Mouse (Mus musculus): ENCODE measurements at regions not wholly inside any gene's neighbourhood (a gene's known extent, or its start where the extent isn't known, plus 50 kb on each side); places are given as distances from the start of the nearest gene placed in this dataset.
A peak's percentile ranks its signal among the peaks of the same experiment; 100 is the strongest.

- DNase-seq (ENCODE audit: low read depth, low spot score): peak; percentile 65
Observed at GRCm38 (mm10) chr16:95647854-95648253, 54.0 kb upstream of the Ets2 start.

DNA sequence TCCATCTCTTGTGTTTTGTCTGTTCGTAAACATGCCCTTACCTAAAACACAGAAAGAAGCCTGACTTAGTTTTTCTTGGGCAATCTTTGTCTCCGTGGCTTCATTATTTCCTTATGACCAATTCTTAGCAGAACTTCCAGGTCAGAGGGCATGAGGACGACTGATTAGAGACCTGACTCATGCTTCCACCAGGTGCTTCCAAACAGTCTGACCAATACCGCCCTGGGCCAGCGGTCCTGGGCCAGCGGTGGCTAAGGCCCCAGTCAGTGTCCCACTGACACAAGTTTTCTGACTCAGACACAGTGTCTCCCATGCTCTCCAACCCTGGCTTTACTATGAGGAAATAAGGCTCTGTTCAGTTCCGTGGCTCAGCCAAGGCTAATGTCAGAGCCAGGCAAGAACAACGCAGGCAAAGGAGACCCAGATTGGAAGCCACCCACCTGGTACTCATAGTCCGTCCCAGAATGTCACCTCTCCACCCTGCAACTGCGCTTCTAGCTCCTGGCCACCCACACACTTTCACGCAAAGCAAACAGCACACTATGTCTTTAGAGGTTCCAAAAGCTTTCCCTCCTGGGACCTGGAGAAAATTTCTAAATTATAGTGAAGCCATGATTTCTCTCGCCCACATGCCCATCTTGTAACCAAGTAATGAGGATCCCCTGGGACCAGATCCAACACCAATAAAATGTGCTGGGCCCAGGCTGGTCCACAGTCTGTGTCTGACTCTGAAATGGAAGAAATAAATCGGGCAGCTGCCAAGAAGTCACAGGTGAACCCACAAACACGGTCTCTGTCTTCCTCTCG is 56.6 kb upstream of the Erg start:
- no peak for DNase-seq (ENCODE audit: low read depth, low spot score)

DNA sequence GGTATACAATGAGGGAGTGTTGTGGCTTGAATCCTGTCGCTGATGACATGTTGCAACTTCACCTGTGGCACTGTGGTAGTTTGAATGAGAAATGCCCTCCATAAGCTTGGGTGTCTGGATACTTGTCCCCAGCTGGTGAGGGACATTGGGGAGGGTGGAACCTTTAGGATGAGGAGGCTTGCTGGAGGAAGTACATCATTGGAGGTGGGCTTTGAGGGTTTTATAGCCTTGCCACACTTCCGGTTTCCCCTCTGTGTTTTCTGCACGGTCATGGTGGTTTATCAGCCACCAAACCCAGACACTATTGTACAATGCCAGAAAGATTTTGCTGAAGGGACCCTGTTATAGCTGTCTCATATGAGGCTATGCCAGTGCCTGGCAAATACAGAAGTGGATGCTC is 54.3 kb upstream of the Erg start:
- DNase-seq (ENCODE audit: low read depth, low spot score): no peak

- DNase-seq (ENCODE audit: low read depth, low spot score): no peak
Observed at GRCm38 (mm10) chr16:95639677-95640076, 53.3 kb upstream of the Erg start.

- DNase-seq (ENCODE audit: low read depth, low spot score): no peak
Observed at GRCm38 (mm10) chr16:95637850-95638249, 51.5 kb upstream of the Erg start.

DNA sequence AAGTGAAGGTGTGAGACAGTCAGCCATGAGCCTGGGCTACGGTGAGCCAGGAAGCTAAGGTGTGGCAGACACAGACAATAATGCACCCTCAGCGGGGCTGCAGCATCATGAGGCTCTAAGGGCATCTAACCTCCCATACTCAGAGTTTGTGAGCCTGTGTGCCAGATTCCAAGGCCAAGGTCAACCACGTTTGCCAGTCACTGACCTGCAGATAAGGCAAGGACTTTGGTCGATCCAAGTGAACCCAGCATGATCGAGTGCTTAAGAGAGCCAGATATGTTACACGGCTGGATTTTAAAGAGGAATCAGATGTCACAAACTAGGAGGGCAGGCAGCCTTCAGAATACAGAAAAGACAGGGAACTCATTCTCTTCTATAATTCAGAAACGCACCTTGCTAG is 50.2 kb upstream of the Erg start:
- DNase-seq (ENCODE audit: low read depth, low spot score): no peak
